Mouse (Mus musculus) cerebellum, postnatal 36 days (tissue): ENCODE results near the gene Gm19426.

Experiments used
- DNase-seq, 2 experiments: peaks; one replicate each; pipeline ENCODE4 v3.0.0; 2021 to 2022; ENCODE audit warnings: mixed read lengths in 2 of 2

Gm19426 gene

DNA sequence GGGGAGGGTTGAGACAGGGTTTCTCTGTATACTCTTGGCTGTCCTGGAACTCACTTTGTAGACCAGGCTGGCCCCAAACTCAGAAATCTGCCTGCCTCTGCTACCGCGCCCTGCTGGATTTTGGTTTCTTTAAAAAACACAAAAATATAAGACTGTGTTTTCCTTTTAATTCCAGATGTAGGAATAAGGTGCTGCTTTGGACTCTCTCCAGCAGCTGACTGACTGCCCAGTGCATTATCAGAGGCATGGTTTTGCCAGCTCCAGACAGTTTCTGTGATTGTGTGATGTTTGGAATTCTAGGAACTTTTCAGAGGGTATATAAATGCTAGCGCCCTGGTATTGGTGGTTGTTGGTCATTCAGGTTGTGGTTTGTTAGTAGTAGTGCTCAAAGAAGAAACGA, 26.1 kb downstream of the Gm19426 start:
- no peak for DNase-seq

DNA sequence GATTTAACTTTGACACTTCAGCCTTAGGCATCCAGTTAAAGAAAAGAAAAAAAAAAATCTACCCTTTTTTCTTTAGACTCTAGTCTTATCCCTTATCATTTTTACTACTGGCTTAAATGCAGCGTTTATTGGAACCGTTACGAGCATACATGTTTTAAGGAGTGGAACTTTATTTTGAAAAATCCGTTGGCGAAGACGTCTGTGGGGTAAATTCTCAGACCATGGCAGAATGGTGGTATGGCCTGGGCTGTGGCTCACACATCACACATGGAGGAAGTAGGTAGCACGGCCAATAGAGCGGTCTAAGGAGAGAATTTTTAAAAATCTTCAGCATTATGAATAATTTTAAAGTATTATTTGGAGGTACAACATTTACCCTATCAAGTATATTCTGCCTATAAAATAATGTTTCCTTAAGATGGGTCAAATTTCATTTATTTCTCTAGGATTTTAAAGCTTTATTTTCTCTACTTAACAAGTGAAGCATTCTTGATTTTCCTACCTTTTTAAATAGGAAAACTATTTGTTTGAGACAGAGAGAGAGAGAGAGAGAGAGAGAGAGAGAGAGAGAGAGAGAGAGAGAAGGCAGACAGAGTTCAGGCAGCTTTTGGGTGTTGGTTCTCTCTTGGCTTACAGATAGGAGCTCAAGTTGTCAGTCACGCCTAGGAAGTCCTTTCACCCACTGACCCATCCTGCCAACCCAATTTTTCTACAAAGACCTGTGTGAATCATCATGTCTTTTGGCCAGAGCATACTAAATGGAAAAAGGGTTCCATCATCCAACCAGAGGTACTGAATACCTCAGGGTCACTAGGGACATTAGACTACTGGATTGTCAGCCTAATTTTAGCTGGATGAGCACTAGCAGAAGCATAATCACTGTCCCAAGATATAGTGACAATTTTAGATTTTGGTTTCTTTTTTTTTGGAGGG, 26.8 kb downstream of the Gm19426 start:
- DNase-seq: peak in 1 of 2 experiments; percentile 21

DNA sequence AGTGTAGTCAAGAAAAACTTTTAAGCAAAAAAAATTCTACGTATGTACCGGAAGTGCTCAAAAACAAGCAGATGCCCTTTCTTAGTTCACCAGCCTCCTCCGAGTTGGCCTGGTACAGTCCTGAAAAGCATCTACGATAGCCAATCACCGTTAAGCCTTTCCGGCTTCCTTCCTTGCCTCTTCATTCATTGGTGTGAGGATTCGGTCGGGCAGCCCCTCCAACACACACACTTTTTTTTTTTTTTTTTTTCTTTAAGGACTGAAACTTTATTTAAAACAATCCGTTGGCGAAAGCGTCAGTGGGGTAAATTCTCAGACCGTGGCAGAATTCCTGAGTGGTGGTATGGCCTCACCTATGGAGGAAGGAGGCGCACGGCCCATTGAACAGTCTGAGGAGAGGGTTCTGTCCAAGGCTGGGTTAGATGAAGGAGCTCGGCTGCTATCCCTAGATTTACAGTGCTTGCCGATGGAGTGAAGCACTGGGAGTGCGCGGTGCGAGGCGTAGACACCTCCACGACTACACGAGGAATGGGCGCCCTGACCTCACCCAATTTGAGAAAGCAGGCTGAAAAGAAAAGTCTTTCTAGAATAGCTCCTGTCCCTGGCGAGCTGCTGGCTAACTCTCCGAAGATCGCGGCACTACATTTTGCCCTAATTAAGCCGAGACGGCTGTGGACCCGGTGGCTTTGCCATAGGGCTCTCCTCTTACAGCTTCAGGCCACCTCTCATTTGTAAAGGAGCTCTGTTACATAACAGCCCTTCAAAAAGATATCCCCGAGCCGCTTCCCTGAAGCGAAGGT, 27.7 kb downstream of the Gm19426 start:
- peak; percentile 74 to 75 for DNase-seq

DNA sequence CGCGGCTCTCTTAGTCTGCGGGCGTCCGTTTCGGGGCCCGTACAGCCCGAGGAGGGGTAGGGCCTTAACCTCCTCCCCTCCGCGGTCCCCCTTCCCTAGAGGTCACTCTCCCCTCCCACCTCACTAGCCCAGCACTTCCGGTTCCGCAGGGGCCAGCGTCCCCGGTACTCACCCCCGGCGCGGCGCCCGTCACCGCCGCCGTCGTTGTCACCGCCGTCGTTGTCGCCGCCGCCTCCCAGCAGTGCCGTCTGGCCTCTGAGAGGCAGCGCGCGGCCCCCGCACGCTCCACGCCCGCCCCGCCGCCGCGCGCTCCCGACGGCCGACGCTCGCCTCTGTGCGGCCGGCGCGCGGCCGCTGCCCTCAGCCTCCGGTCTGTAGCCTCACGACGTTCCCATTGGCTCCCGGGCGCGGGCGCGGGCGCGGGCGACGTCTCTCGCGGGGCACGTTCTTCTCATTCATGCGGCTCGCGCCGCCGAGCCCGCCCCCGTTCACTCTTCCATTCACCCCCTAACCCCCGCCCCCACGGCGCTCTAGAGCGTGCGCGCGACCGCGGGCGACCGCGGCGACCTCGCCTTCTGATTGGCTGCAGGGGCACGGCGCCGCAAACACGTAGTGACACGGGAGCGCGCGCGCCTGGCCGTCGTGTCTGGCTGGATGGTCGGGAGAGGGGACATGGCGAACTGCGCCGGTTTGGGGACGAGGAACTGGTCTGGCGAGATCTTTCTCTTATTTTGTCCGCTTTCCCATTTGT, 28.5 kb downstream of the Gm19426 start, which contains the start of gene Zdhhc5:
Zdhhc5 (minus strand) TSS at position 370 of the 751 bp plus-strand sequence.
- DNase-seq: peak; percentile 98 to 99

DNA sequence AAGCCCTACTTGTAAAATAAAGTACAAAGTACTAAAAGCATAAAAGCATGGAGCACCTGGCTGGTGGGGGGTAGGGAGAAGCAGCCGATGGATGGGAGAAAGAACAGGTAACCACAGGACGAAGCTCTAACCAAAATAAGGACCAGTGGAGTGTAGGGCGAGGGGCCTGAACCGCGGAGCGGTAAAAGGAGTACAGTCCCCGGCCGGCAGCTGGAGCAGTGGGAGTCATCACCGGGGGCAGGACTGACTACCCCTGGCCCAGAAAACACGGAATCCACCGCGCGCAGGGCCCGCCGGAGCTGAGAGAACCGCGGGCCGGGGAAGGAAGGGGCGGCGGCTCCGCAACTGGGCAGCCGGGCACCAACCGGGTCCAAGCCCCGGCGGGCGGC, 29.0 kb downstream of the Gm19426 start:
- DNase-seq: no peak

DNA sequence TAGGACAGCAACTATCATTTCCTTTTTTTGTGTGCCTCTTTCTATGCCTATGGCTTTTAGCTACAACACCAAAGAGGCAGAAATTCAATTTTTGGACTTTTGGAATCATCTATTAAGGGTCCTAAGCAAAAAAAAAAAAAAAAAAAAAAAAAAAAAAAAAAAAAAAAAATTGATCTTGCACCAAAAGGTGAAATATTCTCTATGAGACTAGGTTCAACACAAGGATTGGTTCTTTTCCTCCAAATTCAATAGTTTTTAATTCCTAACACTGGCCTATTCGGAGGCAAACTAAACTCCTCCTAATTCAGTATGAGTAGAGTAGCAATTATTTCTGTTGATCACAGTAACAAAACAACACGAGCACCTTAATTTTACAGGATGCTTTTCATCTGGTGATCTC, 31.6 kb downstream of the Gm19426 start:
- DNase-seq: no peak

DNA sequence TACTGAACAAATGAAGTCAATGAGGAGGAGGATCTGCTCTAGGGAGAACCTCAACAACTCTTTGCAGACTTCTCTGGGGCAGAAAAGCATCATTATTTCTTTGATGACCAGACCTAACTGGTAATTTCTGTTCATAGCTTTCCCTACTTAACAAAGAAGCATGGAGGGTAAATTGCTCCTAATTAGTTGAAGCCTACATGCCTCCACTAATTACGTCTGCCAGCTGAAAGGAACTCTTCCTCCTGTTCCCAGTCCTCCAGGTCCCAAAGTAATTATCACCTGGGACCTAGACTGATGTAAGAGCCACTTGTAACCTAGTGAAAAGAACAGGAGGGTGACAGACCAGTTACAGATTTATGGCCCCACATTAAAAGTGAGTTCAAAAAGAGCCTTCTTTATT, 35.9 kb downstream of the Gm19426 start:
- no peak for DNase-seq

DNA sequence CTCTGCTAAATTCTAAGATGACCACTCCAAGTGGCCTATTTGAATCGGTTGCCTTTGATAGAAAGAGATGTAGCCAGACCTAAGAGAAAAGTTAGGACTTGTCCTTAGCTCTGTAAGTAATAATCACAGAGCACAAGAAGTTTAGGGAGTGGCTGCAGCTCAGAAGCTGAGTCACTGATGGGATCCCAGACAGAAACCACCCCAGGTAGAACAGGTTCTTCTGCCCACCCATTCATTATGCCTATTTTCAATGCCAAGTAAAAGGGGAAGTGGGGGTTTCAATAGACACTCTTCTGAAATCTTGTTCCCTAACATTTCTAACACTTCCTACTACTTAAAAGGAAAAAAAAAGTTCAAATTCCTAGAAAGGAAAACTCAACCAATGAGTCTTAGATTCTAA, 38.2 kb downstream of the Gm19426 start:
- no peak for DNase-seq

DNA sequence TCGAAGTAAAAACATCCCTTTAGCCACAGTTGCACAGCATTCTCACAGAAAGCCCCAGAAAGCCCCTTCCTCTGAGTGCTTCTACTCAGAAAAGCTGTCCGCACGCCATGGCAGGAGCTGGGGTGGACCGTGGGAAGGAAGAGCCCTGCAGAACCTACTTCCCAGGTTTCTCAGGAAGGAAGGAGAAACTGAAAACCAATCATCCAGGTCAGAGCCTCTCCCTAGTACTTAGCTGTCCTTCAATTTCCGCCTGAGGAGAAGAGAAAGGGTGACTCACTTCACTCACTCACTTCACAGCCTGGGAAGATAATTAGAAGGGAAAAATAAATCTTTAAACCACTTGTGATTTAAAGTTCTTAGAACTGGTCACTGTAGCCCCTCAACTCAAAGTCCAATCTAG, 39.1 kb downstream of the Gm19426 start:
- DNase-seq: no peak

DNA sequence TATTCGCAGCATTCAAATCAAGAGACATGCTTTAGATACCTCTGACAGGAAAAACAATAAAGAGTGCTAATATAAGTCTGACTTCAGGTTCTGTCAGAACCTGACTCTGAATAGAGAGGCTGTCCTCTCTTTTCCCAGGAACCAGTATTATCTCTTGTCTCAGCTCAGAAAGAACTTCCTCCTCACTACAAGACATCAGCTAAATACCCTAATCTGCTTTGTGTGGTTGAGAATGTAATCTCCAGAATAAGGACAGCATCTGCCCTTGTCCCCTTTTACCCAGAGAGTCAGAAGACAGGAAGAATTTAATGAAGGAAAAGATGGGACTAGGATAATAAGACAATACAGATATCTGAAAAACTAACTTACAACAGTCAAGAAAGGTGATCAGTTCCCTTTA, 40.0 kb downstream of the Gm19426 start:
- DNase-seq: no peak

DNA sequence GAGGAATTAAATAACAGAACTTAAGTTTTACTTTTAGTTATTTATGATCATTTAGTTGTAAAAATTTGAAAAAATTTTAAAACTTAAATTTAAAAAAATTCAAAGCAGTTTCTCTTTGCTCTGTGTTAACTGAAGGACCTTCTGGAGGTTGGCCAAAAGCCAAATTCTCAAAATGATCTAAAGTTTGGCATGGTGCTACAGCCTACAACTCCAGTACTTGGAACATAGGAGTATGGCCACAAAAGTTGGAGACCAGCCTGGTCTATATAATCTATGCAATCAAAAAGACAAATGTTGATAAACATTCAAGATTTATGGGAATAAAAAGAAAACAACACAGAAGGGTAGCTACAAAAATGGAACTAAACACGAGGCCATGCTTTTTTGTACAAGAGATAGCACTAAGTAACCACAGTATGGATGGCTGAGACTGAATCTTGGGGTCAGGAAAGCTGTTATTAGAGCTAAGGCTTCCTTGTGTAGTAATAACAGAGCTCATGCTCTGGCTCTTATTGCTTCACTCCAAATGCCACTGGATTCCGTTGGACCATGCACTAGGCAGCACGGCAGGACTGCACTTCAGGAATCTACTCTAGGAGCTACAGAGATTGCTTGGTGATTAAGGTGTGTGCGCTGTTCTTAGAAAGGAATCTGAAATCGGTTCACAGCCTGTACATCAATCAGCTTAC, 48.3 kb downstream of the Gm19426 start:
- no peak for DNase-seq
